Mouse (Mus musculus) kidney, postnatal 4 days (tissue): ENCODE measurements around the gene Slc24a1.
"Not testable (repeated sequence)": the region's sequence is repeated elsewhere in the genome, so short reads cannot be mapped to it uniquely, and the experiment has no call there.

ENCODE experiments used
- DNase-seq, 2 experiments: peaks; one replicate each; pipeline ENCODE4 v3.0.0; 2021; ENCODE audit warnings: mixed read lengths in 2 of 2

The Slc24a1 gene

GRCm38 (mm10) chr9:64951161-64951657 lies at the start of gene Slc24a1:
Gene Slc24a1 (minus strand): TSS chr9:64951607.
- no peak for DNase-seq

- not testable (repeated sequence) for DNase-seq
Observed at GRCm38 (mm10) chr9:64995464-64995863, 44.1 kb upstream of the Slc24a1 start.

- DNase-seq, result no peak
Observed at GRCm38 (mm10) chr9:64990291-64990690, 38.9 kb upstream of the Slc24a1 start.

GRCm38 (mm10) chr9:64988443-64988842 lies 37.0 kb upstream of the Slc24a1 start:
- no peak for DNase-seq

- no peak for DNase-seq
Observed at GRCm38 (mm10) chr9:64987651-64988050, 36.2 kb upstream of the Slc24a1 start.

- DNase-seq, result no peak
Observed at GRCm38 (mm10) chr9:64985807-64986206, 34.4 kb upstream of the Slc24a1 start.

GRCm38 (mm10) chr9:64985037-64985794 lies 33.8 kb upstream of the Slc24a1 start:
- no peak for DNase-seq

GRCm38 (mm10) chr9:64981904-64982303 lies 30.5 kb upstream of the Slc24a1 start:
- DNase-seq, result no peak

GRCm38 (mm10) chr9:64980548-64980947 lies 29.1 kb upstream of the Slc24a1 start:
- DNase-seq, result no peak

GRCm38 (mm10) chr9:64960978-64961320 lies 9.5 kb upstream of the Slc24a1 start:
- DNase-seq, result no peak

- DNase-seq, result peak; percentile 98 to 99
Observed at GRCm38 (mm10) chr9:64960117-64960977, 8.9 kb upstream of the Slc24a1 start, which contains the start of gene Ints14. Gene Ints14 (plus strand): TSS chr9:64960905.

GRCm38 (mm10) chr9:64957276-64957675 lies 5.9 kb upstream of the Slc24a1 start:
- no peak for DNase-seq

- DNase-seq, result peak; percentile 68 to 74
Observed at GRCm38 (mm10) chr9:64956337-64956736, 4.9 kb upstream of the Slc24a1 start.

GRCm38 (mm10) chr9:64953190-64953589 lies 1.8 kb upstream of the Slc24a1 start:
- DNase-seq, result no peak

GRCm38 (mm10) chr9:64952055-64952454 lies 648 bp upstream of the Slc24a1 start:
- no peak for DNase-seq

- no peak for DNase-seq
Observed at GRCm38 (mm10) chr9:64947483-64948095, 3.8 kb downstream of the Slc24a1 start.

- no peak for DNase-seq
Observed at GRCm38 (mm10) chr9:64943997-64944396, 7.4 kb downstream of the Slc24a1 start.

GRCm38 (mm10) chr9:64941650-64942049 lies 9.8 kb downstream of the Slc24a1 start:
- DNase-seq, result no peak

- no peak for DNase-seq
Observed at GRCm38 (mm10) chr9:64940731-64941346, 10.6 kb downstream of the Slc24a1 start.

GRCm38 (mm10) chr9:64939790-64940189 lies 11.6 kb downstream of the Slc24a1 start:
- no peak for DNase-seq

- DNase-seq, result peak in 1 of 2 experiments; percentile 31
Observed at GRCm38 (mm10) chr9:64939281-64939680, 12.1 kb downstream of the Slc24a1 start.

- no peak for DNase-seq
Observed at GRCm38 (mm10) chr9:64938535-64938934, 12.9 kb downstream of the Slc24a1 start.

- no peak for DNase-seq
Observed at GRCm38 (mm10) chr9:64937491-64937890, 13.9 kb downstream of the Slc24a1 start.
